Mouse (Mus musculus): ENCODE data around the gene Bend7.

GRCm38 (mm10) chr2:4668626-4669025 is 49.0 kb upstream of the Bend7 start:
- TF ChIP-seq CTCF (IDR thresholded peaks at IDR 0.05; ENCODE audit: low read depth, low read length): no peak
- TF ChIP-seq POLR2A (IDR thresholded peaks at IDR 0.05; ENCODE audit: extremely low read depth, insufficient read depth, low read length): no peak
